In genomic region chr14:30352061-30352950, GRCm38 (mm10) we compare ENCODE assay signal across 10 mouse cellular contexts.
DNase-seq lines count a peak whose midpoint lies in the region; ATAC-seq and TF ChIP-seq lines count a peak whose summit lies in the region.
"Had no signal": no experiment of that assay in that cellular context is flagged by ENCODE, and none has a peak within 500 bp of the region (broad histone marks: within the 10 kb centered on the region; RNA-seq: fewer than 3 reads in every experiment).

No protein-coding gene starts in this region.

- peak overlapping the region; percentile 81 for H3K4me2 ChIP-seq in liver, postnatal 0 days (ENCODE audit: low read depth, low read length)

- no peak for TF ChIP-seq CTCF in lung, adult 2 months (IDR thresholded peaks at IDR 0.05; ENCODE audit: insufficient read depth, low read length)
- no peak for TF ChIP-seq CTCF in cerebellum, adult 2 months (IDR thresholded peaks at IDR 0.05; ENCODE audit: borderline replicate concordance, insufficient read depth, low read depth, low read length)
- TF ChIP-seq CTCF in liver, postnatal 0 days (IDR thresholded peaks at IDR 0.05; ENCODE audit: low read depth) = no peak
- no peak for TF ChIP-seq CTCF in small intestine, adult 2 months (IDR thresholded peaks at IDR 0.05; ENCODE audit: extremely low read depth, insufficient read length, insufficient replicate concordance, low read depth, low read length)

- 6% methylated on average over 31 of the region's 31 CpGs for WGBS in lung, adult 2 months
- WGBS in cerebellum, adult 2 months = 2% methylated on average over 31 of the region's 31 CpGs
- 4% methylated on average over 31 of the region's 31 CpGs for WGBS in liver, postnatal 0 days (ENCODE audit: insufficient replicate concordance)
- WGBS in small intestine, adult 2 months = 6% methylated on average over 31 of the region's 31 CpGs

- no peak for TF ChIP-seq EP300 in liver, postnatal 0 days (IDR thresholded peaks at IDR 0.05; ENCODE audit: low read depth)

- H3K36me3 ChIP-seq in liver, postnatal 0 days (replicated peaks; ENCODE audit: insufficient read depth, low read length) = no peaks in the 10 kb centered on the region
- H3K36me3 ChIP-seq in small intestine, adult 2 months (ENCODE audit: control insufficient read depth, insufficient read depth, low read length) = no peaks in the 10 kb centered on the region

- DNase-seq in lung, adult 2 months = peak; percentile 24
- DNase-seq in lung, postnatal 36 days = no peak
- DNase-seq in cerebellum, adult 2 months = peak; percentile 57 to 72
- DNase-seq in frontal cortex, adult 2 months (ENCODE audit: extremely low spot score in 1 of 2, low spot score in 1 of 2) = peak; percentile 15 to 65
- DNase-seq in kidney, postnatal 14 days = peak; percentile 44
- no peak for DNase-seq in liver, postnatal 0 days

- H3K9ac ChIP-seq in liver, postnatal 0 days (replicated peaks) = no peak overlapping the region

- ATAC-seq in liver, postnatal 0 days = no peak
- no peak for ATAC-seq in megakaryocyte-erythroid progenitor cell, adult 5-6 weeks (replicated peaks; ENCODE audit: low FRiP score, low TSS enrichment, poor library complexity, severe bottlenecking)
- ATAC-seq: Patski had no signal

- H3K27me3 ChIP-seq in cerebellum, adult 2 months (ENCODE audit: control insufficient read depth, insufficient read depth, low read length) = no peaks in the 10 kb centered on the region
- peaks cover 36% of the 10 kb centered on the region for H3K27me3 ChIP-seq in liver, postnatal 0 days (ENCODE audit: insufficient read depth, low read length)
- H3K27me3 ChIP-seq in small intestine, adult 2 months (ENCODE audit: control insufficient read depth, insufficient read depth, low read length) = peaks cover 27% of the 10 kb centered on the region

- peaks cover 2% of the 10 kb centered on the region; the same call in 1 of the 2 replicates for H3K4me1 ChIP-seq in lung, adult 2 months (ENCODE audit: control insufficient read depth, insufficient read depth, low read length)
- H3K4me1 ChIP-seq in cerebellum, adult 2 months (ENCODE audit: control insufficient read depth, insufficient read depth, low read length) = peaks cover 9% of the 10 kb centered on the region
- H3K4me1 ChIP-seq in liver, postnatal 0 days (ENCODE audit: insufficient read depth) = peaks cover 8% of the 10 kb centered on the region
- no peaks in the 10 kb centered on the region for H3K4me1 ChIP-seq in small intestine, adult 2 months (ENCODE audit: control insufficient read depth, insufficient read depth, insufficient read length, low read length)

- TF ChIP-seq POLR2A in lung, adult 2 months (IDR thresholded peaks at IDR 0.05; ENCODE audit: borderline replicate concordance, extremely low read depth, low read depth, low read length) = no peak
- no peak for TF ChIP-seq POLR2A in cerebellum, adult 2 months (IDR thresholded peaks at IDR 0.05; ENCODE audit: borderline replicate concordance, insufficient read depth, low read length)
- TF ChIP-seq POLR2A in small intestine, adult 2 months (IDR thresholded peaks at IDR 0.05; ENCODE audit: low read depth, low read length) = no peak

- no peaks in the 10 kb centered on the region for H3K9me3 ChIP-seq in liver, postnatal 0 days (ENCODE audit: low read length)

- peak overlapping the region; percentile 26 for H3K27ac ChIP-seq in cerebellum, adult 2 months (ENCODE audit: insufficient read depth, low read length)
- no peak overlapping the region for H3K27ac ChIP-seq in liver, postnatal 0 days (ENCODE audit: low read depth)
- no peak overlapping the region for H3K27ac ChIP-seq in small intestine, adult 2 months (ENCODE audit: insufficient read depth, low read depth, low read length)
- H3K27ac ChIP-seq: macrophage had no signal

- H3K4me3 ChIP-seq in lung, adult 2 months (replicated peaks; ENCODE audit: extremely low read depth, low read depth, low read length) = peak overlapping the region; percentile 74
- peak overlapping the region; percentile 100 for H3K4me3 ChIP-seq in cerebellum, adult 2 months (replicated peaks; ENCODE audit: insufficient read depth, low read depth, low read length)
- H3K4me3 ChIP-seq in liver, postnatal 0 days (ENCODE audit: low read depth, low read length) = peak overlapping the region; percentile 35
- peak overlapping the region; percentile 57 for H3K4me3 ChIP-seq in small intestine, adult 2 months (ENCODE audit: low read depth, low read length)

Comparison
In these comparisons a context has a peak if more than half of its experiments do, and no peak if none do; other contexts are left out.
1. DNase-seq: peak in lung, adult 2 months (single experiment), cerebellum, adult 2 months (2 of 2), frontal cortex, adult 2 months (2 of 2) and kidney, postnatal 14 days (single experiment); none in lung, postnatal 36 days (single experiment) and liver, postnatal 0 days (single experiment).
2. H3K4me3 ChIP-seq: peak in every context shown above with its lines; median percentile 100 in cerebellum, adult 2 months; 74 in lung, adult 2 months; 57 in small intestine, adult 2 months; 35 in liver, postnatal 0 days.